Mouse (Mus musculus): ENCODE measurements around the gene Patj. TPM values are rescaled to one million over a fixed set of nuclear protein-coding genes. Genes with fewer than 3 reads are reported as not detected.

Patj gene
- polyA plus RNA-seq, 1 experiment from 2014 or later = 28.4 TPM

DNA sequence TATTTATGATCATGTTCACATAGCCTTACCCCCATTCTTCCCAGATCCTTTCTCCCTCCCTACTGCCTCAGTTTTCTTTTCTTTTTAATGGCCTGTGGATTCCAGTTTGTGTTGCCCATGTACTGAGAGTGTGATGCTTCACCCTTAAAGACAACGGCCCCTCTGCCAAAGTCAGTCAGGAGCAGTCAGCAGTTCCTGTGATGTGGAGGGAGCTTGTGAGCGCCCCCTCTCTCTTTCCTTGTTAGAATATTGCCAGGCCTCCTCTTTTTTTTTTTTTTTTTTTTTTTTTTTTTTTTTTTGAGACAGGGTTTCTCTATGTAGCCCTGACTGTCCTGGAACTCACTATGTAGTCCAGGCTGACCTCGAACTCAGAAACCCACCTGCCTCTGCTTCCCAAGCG, 91.3 kb downstream of the Patj start:
- Histone ChIP-seq H3K9ac (no peak overlapping the region), H3K9me3 (ENCODE audit: low read depth, low read length) (no peaks in the 10 kb centered on the region), H3K4me2 (no peak overlapping the region), H3K36me3 (ENCODE audit: insufficient read depth) (peaks cover 5% of the 10 kb centered on the region; the same call in 1 of the 2 replicates), H3K27me3 (ENCODE audit: insufficient read depth, low read length) (no peaks in the 10 kb centered on the region), H3K27ac (ENCODE audit: low read depth) (no peak overlapping the region), H3K4me1 (ENCODE audit: insufficient read depth) (no peaks in the 10 kb centered on the region), H3K4me3 (ENCODE audit: low read depth, low read length) (no peak overlapping the region)
- DNase-seq (no peak), ATAC-seq (ENCODE audit: insufficient read depth) (no peak)
- WGBS = 80% methylated on average over 4 of the region's 4 CpGs
- TF ChIP-seq CTCF (IDR thresholded peaks at IDR 0.05; ENCODE audit: low read depth) = no peak

DNA sequence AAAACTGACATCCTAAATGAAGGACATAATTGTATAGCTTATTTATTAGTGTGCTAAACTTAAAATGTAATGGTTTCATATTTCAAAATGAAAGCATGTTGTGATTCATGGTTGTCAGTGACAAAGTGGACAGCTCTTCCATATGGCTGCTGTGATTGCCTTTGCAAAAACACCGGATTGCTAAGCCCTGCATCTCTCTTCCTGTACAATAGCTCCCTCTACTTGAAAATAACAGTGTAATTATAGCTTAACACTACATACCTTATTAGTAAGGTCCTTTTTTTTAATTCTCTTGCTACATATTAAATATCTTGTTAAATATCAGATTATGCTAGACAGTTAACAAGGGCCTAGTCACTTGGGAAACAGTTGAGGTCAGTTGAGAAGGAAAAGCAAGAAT, 93.8 kb downstream of the Patj start:
- peaks cover 5% of the 10 kb centered on the region; the same call in 1 of the 2 replicates for H3K36me3 ChIP-seq (ENCODE audit: insufficient read depth)
- peak; percentile 28 for DNase-seq
- no peak overlapping the region for H3K27ac ChIP-seq (ENCODE audit: low read depth)
- H3K9me3 ChIP-seq (ENCODE audit: low read depth, low read length) = no peaks in the 10 kb centered on the region
- no peak for ATAC-seq (ENCODE audit: insufficient read depth)
- H3K4me3 ChIP-seq (ENCODE audit: low read depth, low read length) = no peak overlapping the region
- H3K27me3 ChIP-seq (ENCODE audit: insufficient read depth, low read length) = no peaks in the 10 kb centered on the region
- 37% methylated on average over 1 of the region's 1 CpGs for WGBS
- H3K9ac ChIP-seq = no peak overlapping the region
- H3K4me2 ChIP-seq = no peak overlapping the region
- peak; percentile 27; the same call in 1 of the 2 replicates for TF ChIP-seq CTCF (IDR thresholded peaks at IDR 0.05; ENCODE audit: low read depth)
- no peaks in the 10 kb centered on the region for H3K4me1 ChIP-seq (ENCODE audit: insufficient read depth)

DNA sequence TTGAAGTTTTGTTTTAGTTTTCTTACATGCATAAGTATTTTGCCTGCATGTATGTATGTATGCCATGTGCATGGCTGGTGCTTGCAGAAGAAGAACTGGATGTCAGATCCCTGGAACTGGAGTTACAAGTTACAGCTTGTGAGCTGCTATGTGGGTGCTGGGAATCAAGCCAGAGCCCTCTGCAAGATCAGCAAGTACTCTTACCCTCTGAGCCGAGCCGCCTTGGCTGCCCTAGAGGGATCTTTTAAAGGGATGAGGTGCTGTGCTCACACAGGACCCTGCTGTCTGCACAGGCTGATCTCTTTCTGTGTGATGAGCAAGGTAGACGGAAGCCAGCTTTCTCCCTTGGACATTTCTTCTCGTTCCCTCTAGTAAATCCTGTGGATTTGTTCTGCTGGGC, 102.8 kb downstream of the Patj start:
- 82% methylated on average over 4 of the region's 4 CpGs for WGBS
- no peak for TF ChIP-seq CTCF (IDR thresholded peaks at IDR 0.05; ENCODE audit: low read depth)
- ATAC-seq (ENCODE audit: insufficient read depth) (no peak), DNase-seq (no peak)
- Histone ChIP-seq H3K4me3 (ENCODE audit: low read depth, low read length) (no peak overlapping the region), H3K36me3 (ENCODE audit: insufficient read depth) (peaks cover 10% of the 10 kb centered on the region; the same call in 1 of the 2 replicates), H3K4me2 (no peak overlapping the region), H3K9me3 (ENCODE audit: low read depth, low read length) (no peaks in the 10 kb centered on the region), H3K27me3 (ENCODE audit: insufficient read depth, low read length) (no peaks in the 10 kb centered on the region), H3K27ac (ENCODE audit: low read depth) (no peak overlapping the region), H3K9ac (no peak overlapping the region), H3K4me1 (ENCODE audit: insufficient read depth) (no peaks in the 10 kb centered on the region)

DNA sequence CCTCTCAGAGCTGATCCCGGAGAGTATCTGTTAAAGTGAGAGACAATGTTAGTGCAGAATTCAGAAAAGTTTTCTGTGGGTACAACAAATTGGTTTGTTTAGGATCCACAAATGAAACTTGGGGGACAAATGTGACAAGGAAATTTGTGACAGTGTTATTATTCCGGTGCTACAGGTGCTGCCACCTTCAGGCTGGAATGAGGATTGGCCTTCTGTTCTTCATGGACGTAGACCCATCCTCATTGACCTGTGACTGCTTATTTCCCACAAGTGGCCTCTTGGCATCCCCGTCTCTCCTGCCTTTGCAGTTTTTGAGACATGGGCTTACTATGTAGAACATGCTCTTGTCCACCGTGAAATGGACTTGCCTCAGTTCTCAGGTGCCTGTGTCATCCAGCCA, 104.6 kb downstream of the Patj start:
- no peak overlapping the region for H3K27ac ChIP-seq (ENCODE audit: low read depth)
- 68% methylated on average over 5 of the region's 5 CpGs for whole genome bisulfite sequencing
- no peak for ATAC-seq (ENCODE audit: insufficient read depth)
- no peaks in the 10 kb centered on the region for H3K9me3 ChIP-seq (ENCODE audit: low read depth, low read length)
- peak; percentile 26 for DNase-seq
- TF ChIP-seq CTCF (IDR thresholded peaks at IDR 0.05; ENCODE audit: low read depth) = peak; percentile 59
- H3K27me3 ChIP-seq (ENCODE audit: insufficient read depth, low read length) = no peaks in the 10 kb centered on the region
- H3K4me3 ChIP-seq (ENCODE audit: low read depth, low read length) = no peak overlapping the region
- no peak overlapping the region for H3K4me2 ChIP-seq
- no peak overlapping the region for H3K9ac ChIP-seq
- H3K4me1 ChIP-seq (ENCODE audit: insufficient read depth) = no peaks in the 10 kb centered on the region
- peaks cover 10% of the 10 kb centered on the region; the same call in 1 of the 2 replicates for H3K36me3 ChIP-seq (ENCODE audit: insufficient read depth)

DNA sequence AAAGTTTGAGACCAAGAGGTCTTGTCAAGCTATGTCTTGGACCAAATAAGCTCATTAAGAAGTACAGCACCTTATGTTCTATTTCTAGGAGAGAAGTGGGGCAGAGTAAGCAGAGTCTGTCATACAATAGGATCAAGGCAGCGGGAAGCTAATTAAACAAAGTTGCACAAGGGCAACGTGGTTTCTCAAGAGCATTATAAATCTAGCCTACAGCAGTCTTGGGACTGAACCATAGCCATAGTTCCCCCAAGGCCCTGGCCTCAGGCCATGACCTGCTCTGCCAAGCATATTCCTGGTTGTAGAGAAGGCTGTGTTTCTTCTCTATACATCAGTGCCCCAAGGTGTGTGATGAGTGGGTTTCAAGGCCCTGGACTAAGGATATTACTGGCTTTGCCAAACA, 105.3 kb downstream of the Patj start:
- Histone ChIP-seq H3K9me3 (ENCODE audit: low read depth, low read length) (no peaks in the 10 kb centered on the region), H3K27me3 (ENCODE audit: insufficient read depth, low read length) (no peaks in the 10 kb centered on the region), H3K4me1 (ENCODE audit: insufficient read depth) (no peaks in the 10 kb centered on the region), H3K9ac (no peak overlapping the region), H3K4me3 (ENCODE audit: low read depth, low read length) (no peak overlapping the region), H3K27ac (ENCODE audit: low read depth) (no peak overlapping the region), H3K36me3 (ENCODE audit: insufficient read depth) (peaks cover 10% of the 10 kb centered on the region; the same call in 1 of the 2 replicates), H3K4me2 (no peak overlapping the region)
- no peak for TF ChIP-seq CTCF (IDR thresholded peaks at IDR 0.05; ENCODE audit: low read depth)
- DNase-seq (no peak), ATAC-seq (ENCODE audit: insufficient read depth) (no peak)
- WGBS = 85% methylated on average over 2 of the region's 2 CpGs

DNA sequence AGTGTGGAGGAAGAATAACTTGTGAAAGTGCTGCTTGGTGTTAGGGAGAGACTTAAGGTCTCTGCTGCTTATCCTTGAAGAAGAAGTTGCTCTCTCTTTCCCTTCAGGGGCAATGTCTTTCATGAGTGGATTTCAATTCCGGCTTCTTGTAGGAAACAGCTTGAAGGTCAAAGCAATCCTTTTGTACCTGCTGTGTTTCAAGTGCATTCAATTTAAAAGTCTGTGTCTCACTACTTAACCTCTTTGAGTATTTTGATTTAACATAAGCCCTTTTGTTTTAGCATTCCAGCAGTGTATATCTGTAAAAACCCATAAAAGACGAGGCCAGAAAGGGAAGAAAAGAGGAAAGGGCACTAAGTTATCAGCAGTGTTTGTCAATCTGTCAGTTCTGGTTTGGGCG, 109.2 kb downstream of the Patj start:
- no peak for TF ChIP-seq CTCF (IDR thresholded peaks at IDR 0.05; ENCODE audit: low read depth)
- Histone ChIP-seq H3K9ac (no peak overlapping the region), H3K4me2 (no peak overlapping the region), H3K36me3 (ENCODE audit: insufficient read depth) (0 out of 2 replicates have a peak, but pooled peaks cover 4% of the 10 kb centered on the region), H3K27ac (ENCODE audit: low read depth) (no peak overlapping the region), H3K27me3 (ENCODE audit: insufficient read depth, low read length) (no peaks in the 10 kb centered on the region), H3K9me3 (ENCODE audit: low read depth, low read length) (no peaks in the 10 kb centered on the region), H3K4me3 (ENCODE audit: low read depth, low read length) (no peak overlapping the region), H3K4me1 (ENCODE audit: insufficient read depth) (no peaks in the 10 kb centered on the region)
- WGBS = 40% methylated on average over 3 of the region's 3 CpGs
- ATAC-seq (ENCODE audit: insufficient read depth) (no peak), DNase-seq (no peak)

DNA sequence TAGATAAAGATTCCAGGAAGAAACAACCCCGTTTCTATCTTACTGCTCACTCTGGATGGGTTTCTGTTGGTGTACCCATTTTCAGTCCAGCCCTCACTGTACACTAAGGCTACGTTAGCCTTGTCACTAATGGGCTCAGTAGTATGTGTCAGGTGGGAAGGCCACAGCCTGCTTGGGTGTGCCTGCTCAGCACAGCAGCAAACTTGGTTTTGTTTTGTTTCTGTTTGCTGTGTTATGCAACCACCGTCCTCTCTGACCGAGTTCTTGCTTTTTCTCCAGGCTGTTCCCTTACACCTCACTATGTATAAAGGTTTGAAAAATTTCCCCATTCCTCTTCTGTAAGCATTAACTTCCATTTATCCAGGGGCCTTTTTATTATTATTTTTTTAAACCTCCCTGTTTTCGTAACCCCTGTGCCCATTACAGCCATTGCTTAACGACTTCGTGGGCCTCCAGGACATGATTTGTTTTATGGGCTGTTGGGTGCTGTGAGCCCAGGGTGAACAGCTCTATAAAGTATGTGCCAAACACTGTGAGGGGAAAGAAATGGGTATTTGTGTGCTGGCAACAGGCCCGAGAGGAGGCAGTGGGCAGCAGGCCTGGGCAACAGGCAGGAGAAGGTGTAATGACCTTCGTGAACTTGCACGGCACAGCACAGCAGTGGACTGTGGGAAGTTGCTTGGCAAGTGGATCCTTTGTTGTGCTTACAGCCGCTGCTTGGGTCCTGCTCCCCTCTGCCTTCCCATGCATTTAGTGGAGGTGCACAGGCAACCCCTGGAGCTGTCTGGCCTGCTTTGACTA, 113.1 kb downstream of the Patj start:
- DNase-seq (no peak), ATAC-seq (ENCODE audit: insufficient read depth) (no peak)
- Histone ChIP-seq H3K4me3 (ENCODE audit: low read depth, low read length) (no peak overlapping the region), H3K9me3 (ENCODE audit: low read depth, low read length) (no peaks in the 10 kb centered on the region), H3K4me2 (no peak overlapping the region), H3K4me1 (ENCODE audit: insufficient read depth) (peaks cover 6% of the 10 kb centered on the region; the same call in 1 of the 2 replicates), H3K27me3 (ENCODE audit: insufficient read depth, low read length) (no peaks in the 10 kb centered on the region), H3K36me3 (ENCODE audit: insufficient read depth) (no peaks in the 10 kb centered on the region), H3K9ac (no peak overlapping the region), H3K27ac (ENCODE audit: low read depth) (no peak overlapping the region)
- no peak for TF ChIP-seq CTCF (IDR thresholded peaks at IDR 0.05; ENCODE audit: low read depth)
- 71% methylated on average over 11 of the region's 11 CpGs for WGBS

Measured in lung, embryonic 14.5 days (tissue).